Mouse (Mus musculus) adrenal gland, adult 10 weeks (tissue): Measurements from ENCODE around the gene Ccnk. TPM values are rescaled to one million over a fixed set of nuclear protein-coding genes. Genes with fewer than 3 reads are reported as not detected.

ENCODE experiments used
- polyA plus RNA-seq: library from polyadenylated mRNA; stranded (reverse); fragments of 350-450 nt; fragmentation: Illumina TruSeq; extraction: RNeasy Lipid Tissue Mini Kit (QIAGEN cat#74804); gene quantifications from one replicate; pipeline ENCODE4 v1.2.3, GENCODE M21; 2014; ENCODE audit warnings: low read depth, low replicate concordance

Gene Ccnk
- 23.8 TPM for polyA plus RNA-seq

GRCm38 (mm10) chr12:108179321-108180266, at the start of gene Ccnk:
TSS of gene Ccnk (plus strand) at chr12:108179579.

DNA sequence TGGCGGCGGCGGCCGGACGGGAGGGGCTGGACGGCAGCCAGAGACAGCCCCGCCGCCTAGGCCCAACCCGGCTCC, 296 bp upstream of the Ccnk start, which contains the start of gene Setd3:
Gene Setd3, minus strand, starts transcription at position 69 of the 75 bp plus-strand sequence.

Other genes with a start within 250 kb of the Ccnk start
- gene Bcl11b, start 176.0 kb upstream of the Ccnk start, polyA plus RNA-seq = 0.17 TPM
- gene Setd3, start 265 bp upstream of the Ccnk start, polyA plus RNA-seq = 189 TPM
- gene Ccdc85c, start 95.8 kb downstream of the Ccnk start, polyA plus RNA-seq = 1.4 TPM
- gene Hhipl1, start 126.7 kb downstream of the Ccnk start, polyA plus RNA-seq = not detected
- gene Cyp46a1, start 154.8 kb downstream of the Ccnk start, polyA plus RNA-seq = not detected
- gene Eml1, start 191.4 kb downstream of the Ccnk start, polyA plus RNA-seq = 13.8 TPM